Mouse (Mus musculus): Measurements from ENCODE around the gene C2cd4b. TPM values are rescaled to one million over a fixed set of nuclear protein-coding genes. Genes with fewer than 3 reads are reported as not detected.
A peak's percentile ranks its signal among the peaks of the same experiment; 100 is the strongest.

C2cd4b gene
- total and polyA plus RNA-seq, 2 experiments from 2014 or later, result 3.2 to 4.2 TPM

- no peaks in the 10 kb centered on the region for H3K27me3 ChIP-seq (ENCODE audit: insufficient read depth, low read length)
- H3K36me3 ChIP-seq (ENCODE audit: insufficient read depth, low read length), result no peaks in the 10 kb centered on the region
- DNase-seq (ENCODE audit: low spot score), result no peak
- H3K9me3 ChIP-seq (ENCODE audit: low read length), result no peaks in the 10 kb centered on the region
- ATAC-seq (ENCODE audit: low FRiP score), result no peak
- no peak overlapping the region for H3K4me3 ChIP-seq (ENCODE audit: low read depth, low read length)
- H3K9ac ChIP-seq (replicated peaks; ENCODE audit: low read length, poor library complexity, severe bottlenecking), result no peak overlapping the region
- H3K4me1 ChIP-seq (ENCODE audit: insufficient read depth, low read length), result no peaks in the 10 kb centered on the region
- H3K4me2 ChIP-seq (ENCODE audit: low read depth, low read length, poor library complexity, severe bottlenecking), result no peak overlapping the region
- WGBS, result 90% methylated on average over 8 of the region's 8 CpGs
- H3K27ac ChIP-seq (ENCODE audit: low read depth, low read length), result no peak overlapping the region
- TF ChIP-seq CTCF (IDR thresholded peaks at IDR 0.05), result no peak
Measured at GRCm38 (mm10) chr9:67722378-67722777, 36.9 kb upstream of the C2cd4b start.

- no peaks in the 10 kb centered on the region for H3K36me3 ChIP-seq (ENCODE audit: insufficient read depth, low read length)
- H3K4me1 ChIP-seq (ENCODE audit: insufficient read depth, low read length), result no peaks in the 10 kb centered on the region
- ATAC-seq (ENCODE audit: low FRiP score) (no peak), DNase-seq (ENCODE audit: low spot score) (no peak)
- H3K27ac ChIP-seq (ENCODE audit: low read depth, low read length), result no peak overlapping the region
- no peaks in the 10 kb centered on the region for H3K9me3 ChIP-seq (ENCODE audit: low read length)
- H3K27me3 ChIP-seq (ENCODE audit: insufficient read depth, low read length), result no peaks in the 10 kb centered on the region
- TF ChIP-seq CTCF (IDR thresholded peaks at IDR 0.05), result no peak
- no peak overlapping the region for H3K4me3 ChIP-seq (ENCODE audit: low read depth, low read length)
- no peak overlapping the region for H3K9ac ChIP-seq (replicated peaks; ENCODE audit: low read length, poor library complexity, severe bottlenecking)
- WGBS, result 80% methylated on average over 3 of the region's 3 CpGs
- H3K4me2 ChIP-seq (ENCODE audit: low read depth, low read length, poor library complexity, severe bottlenecking), result no peak overlapping the region
Measured at GRCm38 (mm10) chr9:67725196-67725595, 34.0 kb upstream of the C2cd4b start.

- Histone ChIP-seq H3K4me1 (ENCODE audit: insufficient read depth, low read length) (no peaks in the 10 kb centered on the region), H3K27me3 (ENCODE audit: insufficient read depth, low read length) (no peaks in the 10 kb centered on the region), H3K4me2 (ENCODE audit: low read depth, low read length, poor library complexity, severe bottlenecking) (no peak overlapping the region), H3K9me3 (ENCODE audit: low read length) (no peaks in the 10 kb centered on the region), H3K4me3 (ENCODE audit: low read depth, low read length) (no peak overlapping the region), H3K36me3 (ENCODE audit: insufficient read depth, low read length) (no peaks in the 10 kb centered on the region), H3K27ac (ENCODE audit: low read depth, low read length) (no peak overlapping the region), H3K9ac (replicated peaks; ENCODE audit: low read length, poor library complexity, severe bottlenecking) (no peak overlapping the region)
- TF ChIP-seq CTCF (IDR thresholded peaks at IDR 0.05), result no peak
- ATAC-seq (ENCODE audit: low FRiP score), result no peak
- DNase-seq (ENCODE audit: low spot score), result no peak
- 96% methylated on average over 15 of the region's 15 CpGs for WGBS
Measured at GRCm38 (mm10) chr9:67733716-67734115, 25.5 kb upstream of the C2cd4b start.

GRCm38 (mm10) chr9:67735426-67735825, 23.8 kb upstream of the C2cd4b start:
- WGBS, result 53% methylated on average over 11 of the region's 11 CpGs
- Histone ChIP-seq H3K36me3 (ENCODE audit: insufficient read depth, low read length) (no peaks in the 10 kb centered on the region), H3K4me1 (ENCODE audit: insufficient read depth, low read length) (no peaks in the 10 kb centered on the region), H3K27me3 (ENCODE audit: insufficient read depth, low read length) (no peaks in the 10 kb centered on the region), H3K4me2 (ENCODE audit: low read depth, low read length, poor library complexity, severe bottlenecking) (no peak overlapping the region), H3K9ac (replicated peaks; ENCODE audit: low read length, poor library complexity, severe bottlenecking) (no peak overlapping the region), H3K9me3 (ENCODE audit: low read length) (no peaks in the 10 kb centered on the region), H3K4me3 (ENCODE audit: low read depth, low read length) (no peak overlapping the region), H3K27ac (ENCODE audit: low read depth, low read length) (no peak overlapping the region)
- no peak for ATAC-seq (ENCODE audit: low FRiP score)
- peak; percentile 62 for DNase-seq (ENCODE audit: low spot score)
- peak; percentile 66 for TF ChIP-seq CTCF (IDR thresholded peaks at IDR 0.05)

GRCm38 (mm10) chr9:67741256-67741655, 18.0 kb upstream of the C2cd4b start:
- no peak for DNase-seq (ENCODE audit: low spot score)
- no peak overlapping the region for H3K4me3 ChIP-seq (ENCODE audit: low read depth, low read length)
- no peak overlapping the region for H3K27ac ChIP-seq (ENCODE audit: low read depth, low read length)
- H3K9me3 ChIP-seq (ENCODE audit: low read length), result no peaks in the 10 kb centered on the region
- no peak overlapping the region for H3K9ac ChIP-seq (replicated peaks; ENCODE audit: low read length, poor library complexity, severe bottlenecking)
- no peaks in the 10 kb centered on the region for H3K36me3 ChIP-seq (ENCODE audit: insufficient read depth, low read length)
- no peak for ATAC-seq (ENCODE audit: low FRiP score)
- no peaks in the 10 kb centered on the region for H3K27me3 ChIP-seq (ENCODE audit: insufficient read depth, low read length)
- no peak overlapping the region for H3K4me2 ChIP-seq (ENCODE audit: low read depth, low read length, poor library complexity, severe bottlenecking)
- WGBS, result 97% methylated on average over 2 of the region's 2 CpGs
- H3K4me1 ChIP-seq (ENCODE audit: insufficient read depth, low read length), result no peaks in the 10 kb centered on the region
- TF ChIP-seq CTCF (IDR thresholded peaks at IDR 0.05), result no peak

GRCm38 (mm10) chr9:67753411-67754182, 5.6 kb upstream of the C2cd4b start:
- 87% methylated on average over 16 of the region's 16 CpGs for WGBS

More at GRCm38 (mm10) chr9:67753411-67754182, 5.6 kb upstream of the C2cd4b start:
- H3K9ac ChIP-seq (replicated peaks; ENCODE audit: low read length, poor library complexity, severe bottlenecking), result no peak overlapping the region
- H3K4me3 ChIP-seq (ENCODE audit: low read depth, low read length), result no peak overlapping the region
- TF ChIP-seq CTCF (IDR thresholded peaks at IDR 0.05), result no peak
- H3K27ac ChIP-seq (ENCODE audit: low read depth, low read length), result no peak overlapping the region
- no peaks in the 10 kb centered on the region for H3K4me1 ChIP-seq (ENCODE audit: insufficient read depth, low read length)
- H3K4me2 ChIP-seq (ENCODE audit: low read depth, low read length, poor library complexity, severe bottlenecking), result no peak overlapping the region
- H3K27me3 ChIP-seq (ENCODE audit: insufficient read depth, low read length), result no peaks in the 10 kb centered on the region
- no peaks in the 10 kb centered on the region for H3K36me3 ChIP-seq (ENCODE audit: insufficient read depth, low read length)
- ATAC-seq (ENCODE audit: low FRiP score) (no peak), DNase-seq (ENCODE audit: low spot score) (no peak)
- no peaks in the 10 kb centered on the region for H3K9me3 ChIP-seq (ENCODE audit: low read length)

Data from midbrain, postnatal 0 days (tissue).